Mouse (Mus musculus): ENCODE results near the gene Luc7l2.

DNA sequence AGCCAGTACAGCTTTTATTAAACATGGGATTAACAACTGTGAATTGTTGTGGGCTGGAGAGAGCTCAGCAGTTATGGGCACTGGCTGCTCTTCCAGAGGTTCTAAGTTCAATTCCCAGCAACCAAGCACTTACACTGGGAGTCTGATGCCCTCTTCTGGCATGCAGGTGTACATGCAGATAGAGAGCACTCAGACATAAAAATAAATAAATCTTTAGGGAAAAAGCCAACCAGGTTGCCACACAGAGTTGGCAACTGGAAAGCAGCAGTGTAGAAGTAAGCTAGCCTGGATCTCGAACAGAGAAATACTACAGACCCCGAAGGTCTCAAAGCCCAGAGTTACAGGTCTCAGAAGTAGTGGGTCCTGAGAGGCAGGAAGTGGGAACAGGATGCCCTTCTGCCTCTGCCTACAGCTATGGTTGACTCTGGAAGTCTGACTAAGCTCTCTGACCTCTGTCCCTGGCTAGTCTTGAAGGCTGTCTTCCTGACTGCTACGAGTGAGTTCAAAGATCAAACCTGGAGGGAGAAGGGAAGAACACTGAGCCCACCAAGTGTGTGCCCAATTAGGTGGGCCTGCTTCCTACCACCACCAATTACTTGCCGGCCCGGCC is 19.8 kb upstream of the Luc7l2 start:
- TF ChIP-seq EP300 (IDR thresholded peaks at IDR 0.05; ENCODE audit: insufficient read depth, low read depth, low read length) (no peak), POLR2A (IDR thresholded peaks at IDR 0.05; ENCODE audit: insufficient read depth, low read length) (no peak), CTCF (IDR thresholded peaks at IDR 0.05; ENCODE audit: low read depth, low read length) (peak; percentile 28)

Measured in ES-Bruce4 (cell line).